8 mouse cellular contexts compared by ENCODE assay signal in genomic region chr16:37109285-37109684, GRCm38 (mm10).
DNase-seq lines count a peak whose midpoint lies in the region; ATAC-seq lines count a peak whose summit lies in the region.

No protein-coding gene starts in this region.

- H3K9ac ChIP-seq in kidney, embryonic 16.5 days (replicated peaks; ENCODE audit: low read length): no peak overlapping the region

- no peaks in the 10 kb centered on the region for H3K36me3 ChIP-seq in kidney, embryonic 16.5 days (ENCODE audit: insufficient read depth, low read length)

- no peak overlapping the region for H3K4me3 ChIP-seq in kidney, embryonic 16.5 days (ENCODE audit: low read length)

- peak; percentile 95 for ATAC-seq in kidney, embryonic 16.5 days (ENCODE audit: low FRiP score, low TSS enrichment)

- peak; percentile 89 for DNase-seq in 416B (ENCODE audit: low read depth)
- DNase-seq in MEL-GATA-1-ER (ENCODE audit: extremely low read depth, low read depth): peak; percentile 4
- DNase-seq in cerebellum, postnatal 10 days: peak; percentile 77 to 80
- peak; percentile 2 for DNase-seq in heart, adult 9 months (ENCODE audit: low spot score in 2 of 2)
- DNase-seq in lung, postnatal 10 days: peak; percentile 51
- DNase-seq in skeletal muscle tissue, adult 2 months (ENCODE audit: low read depth, low spot score): peak; percentile 6
- DNase-seq in thymus, postnatal 4 days: no peak

- no peaks in the 10 kb centered on the region for H3K4me1 ChIP-seq in kidney, embryonic 16.5 days (ENCODE audit: insufficient read depth, low read length)

- no peak overlapping the region for H3K27ac ChIP-seq in kidney, embryonic 16.5 days (ENCODE audit: low read length)

- no peak overlapping the region for H3K4me2 ChIP-seq in kidney, embryonic 16.5 days (replicated peaks; ENCODE audit: low read depth, low read length)

- WGBS in kidney, embryonic 16.5 days: 28% methylated on average over 3 of the region's 3 CpGs

- no peaks in the 10 kb centered on the region for H3K9me3 ChIP-seq in kidney, embryonic 16.5 days (ENCODE audit: low read length)

- no peaks in the 10 kb centered on the region for H3K27me3 ChIP-seq in kidney, embryonic 16.5 days (ENCODE audit: insufficient read depth, low read length)
